Mouse (Mus musculus) E14TG2a.4 (cell line): ENCODE measurements at regions not wholly inside any gene's neighbourhood (a gene's known extent, or its start where the extent isn't known, plus 50 kb on each side); places are given as distances from the start of the nearest gene placed in this dataset.

ENCODE experiments used
- H3K27me3 ChIP-seq: 2 replicates; pipeline ENCODE4 v1.6.1; 2014; ENCODE audit warnings: low read length, control low read depth; ENCODE audit not compliant: insufficient read depth
- H3K36me3 ChIP-seq: 2 replicates; pipeline ENCODE4 v1.6.1; 2014; ENCODE audit warnings: low read length, control low read depth; ENCODE audit not compliant: insufficient read depth
- H3K4me1 ChIP-seq: replicated peaks from 2 replicates; pipeline ENCODE4 v1.6.1; 2014; ENCODE audit warnings: low read depth, low read length, control low read depth
- H3K4me3 ChIP-seq: replicated peaks from 2 replicates; pipeline ENCODE4 v1.5.1; 2014; ENCODE audit warnings: mild to moderate bottlenecking, low read length
- H3K9me3 ChIP-seq: 2 replicates; pipeline ENCODE4 v1.6.1; 2014; ENCODE audit warnings: low read length, control low read depth
- CTCF ChIP-seq: conservative IDR thresholded peaks from 2 replicates; pipeline ENCODE4 v1.5.1; 2014; ENCODE audit warnings: low read length
- NANOG ChIP-seq: IDR thresholded peaks from 2 replicates; pipeline ENCODE4 v1.6.1; 2014; ENCODE audit warnings: borderline replicate concordance, low read length, mixed read lengths
- POU5F1 ChIP-seq: IDR thresholded peaks from 2 replicates; pipeline ENCODE4 v1.6.1; 2014; ENCODE audit warnings: low read length, borderline replicate concordance

DNA sequence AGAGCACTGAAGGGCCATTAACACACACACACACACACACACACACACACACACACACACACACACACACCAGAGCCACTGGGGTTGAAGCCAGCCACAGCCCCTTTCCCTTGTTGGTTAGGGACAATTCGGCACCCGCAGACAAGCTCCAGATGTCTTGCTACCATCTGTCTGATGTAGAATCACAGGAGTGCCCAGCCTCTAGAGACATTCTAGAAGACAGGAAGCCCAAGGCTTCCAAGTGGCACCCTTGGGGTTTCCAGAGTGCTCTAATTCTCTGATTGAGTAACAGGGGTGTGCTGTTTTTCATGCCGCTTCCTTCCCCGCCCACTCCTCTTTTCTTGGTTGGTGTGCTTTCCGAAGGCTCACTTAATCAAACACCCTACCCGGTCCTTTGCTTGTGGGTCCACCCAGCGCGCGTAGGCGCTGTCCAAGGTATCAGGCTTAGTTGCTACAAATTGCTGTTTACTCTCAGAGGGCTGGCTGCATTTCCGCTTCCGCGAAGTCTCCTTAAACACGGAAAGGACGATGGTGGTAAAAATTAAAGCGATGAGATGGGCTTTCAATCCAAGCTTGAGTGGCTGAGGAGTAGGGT is 59.5 kb upstream of the Zbtb18 start:
- Histone ChIP-seq H3K27me3 (peaks cover 5% of the 10 kb centered on the region; the same call in 1 of the 2 replicates), H3K4me1 (no peaks in the 10 kb centered on the region; the same call in 1 of the 2 replicates), H3K36me3 (no peaks in the 10 kb centered on the region), H3K4me3 (no peak overlapping the region), H3K9me3 (no peaks in the 10 kb centered on the region)
- TF ChIP-seq POU5F1 (no peak), NANOG (no peak), CTCF (no peak)

DNA sequence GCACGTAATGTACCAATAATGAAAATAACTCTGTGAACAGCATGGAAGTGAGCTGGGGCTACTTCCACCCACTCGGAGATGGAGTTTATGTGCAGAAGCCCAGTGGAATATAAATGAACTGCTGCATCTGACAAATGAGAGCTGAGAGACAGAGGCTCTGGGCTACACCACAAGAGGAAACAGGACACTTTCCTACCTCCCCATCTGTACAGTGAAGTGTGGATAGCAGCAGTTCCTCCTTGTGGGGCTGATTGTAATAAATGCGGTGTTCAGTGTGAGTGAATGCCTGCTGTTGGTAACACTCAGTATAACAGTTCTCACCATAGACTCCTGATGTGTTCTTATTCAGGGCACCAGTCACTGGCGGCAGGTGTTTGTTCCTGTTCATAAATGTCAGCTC is 60.0 kb upstream of the Zbtb18 start:
- H3K4me1 ChIP-seq: no peaks in the 10 kb centered on the region; the same call in 1 of the 2 replicates
- no peaks in the 10 kb centered on the region for H3K9me3 ChIP-seq
- peaks cover 5% of the 10 kb centered on the region; the same call in 1 of the 2 replicates for H3K27me3 ChIP-seq
- H3K36me3 ChIP-seq: no peaks in the 10 kb centered on the region
- TF ChIP-seq POU5F1: no peak
- no peak for TF ChIP-seq NANOG
- no peak for TF ChIP-seq CTCF
- H3K4me3 ChIP-seq: no peak overlapping the region

DNA sequence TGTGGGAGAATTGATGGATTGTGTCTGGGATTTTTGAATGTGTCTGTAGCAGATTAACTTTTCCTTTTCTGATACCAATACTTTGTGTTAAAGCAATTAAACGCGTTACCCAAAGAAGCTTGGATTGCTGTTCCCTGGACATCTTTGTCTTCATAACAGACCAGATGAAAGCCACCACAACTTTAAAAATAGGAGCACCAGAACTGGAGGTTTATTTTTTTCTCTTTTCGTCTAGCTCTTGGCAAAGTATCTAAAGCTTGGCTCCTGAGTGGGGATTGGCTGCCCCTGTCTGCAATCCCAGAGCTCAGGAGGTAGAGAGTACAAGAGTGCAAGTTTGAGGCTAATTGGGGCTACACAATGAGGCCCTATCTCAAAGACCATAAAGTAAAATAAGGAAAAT is 64.0 kb upstream of the Zbtb18 start:
- no peaks in the 10 kb centered on the region for H3K9me3 ChIP-seq
- H3K4me1 ChIP-seq: no peaks in the 10 kb centered on the region; the same call in 1 of the 2 replicates
- peaks cover 5% of the 10 kb centered on the region; the same call in 1 of the 2 replicates for H3K27me3 ChIP-seq
- TF ChIP-seq NANOG: no peak
- TF ChIP-seq POU5F1: no peak
- TF ChIP-seq CTCF: no peak
- H3K36me3 ChIP-seq: no peaks in the 10 kb centered on the region
- H3K4me3 ChIP-seq: no peak overlapping the region

DNA sequence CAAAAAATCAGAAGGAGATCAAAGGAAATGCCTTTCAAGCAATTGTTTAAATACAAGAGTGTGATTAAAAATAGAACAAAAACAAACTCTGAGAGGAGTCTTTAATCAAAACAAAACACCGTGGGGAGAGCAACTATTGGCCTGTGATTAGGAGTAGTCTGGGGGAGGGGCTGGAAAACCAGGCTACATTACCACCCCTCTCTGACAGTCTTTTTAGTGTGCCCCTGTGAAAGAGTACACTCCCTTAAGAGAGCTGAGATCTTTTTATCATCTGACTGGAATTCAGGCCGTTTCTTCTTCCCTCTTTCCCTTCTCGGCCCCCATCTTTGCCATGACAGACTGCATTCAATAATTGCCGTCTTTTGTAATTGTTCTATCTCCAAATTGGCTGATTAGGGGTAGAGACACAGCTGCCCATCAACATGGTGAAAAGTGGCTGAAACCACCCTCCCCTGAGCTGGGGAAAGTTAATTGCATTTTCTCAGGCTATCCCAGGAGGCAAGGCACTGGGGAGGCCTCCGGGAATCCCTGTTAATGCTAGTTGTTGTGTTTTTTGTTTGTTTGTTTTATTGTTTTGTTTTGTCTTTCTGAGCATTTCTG is 68.8 kb upstream of the Zbtb18 start:
- no peaks in the 10 kb centered on the region for H3K4me1 ChIP-seq
- no peak overlapping the region for H3K4me3 ChIP-seq
- no peaks in the 10 kb centered on the region for H3K36me3 ChIP-seq
- H3K9me3 ChIP-seq: no peaks in the 10 kb centered on the region
- TF ChIP-seq NANOG: no peak
- no peak for TF ChIP-seq POU5F1
- TF ChIP-seq CTCF: no peak
- H3K27me3 ChIP-seq: no peaks in the 10 kb centered on the region

DNA sequence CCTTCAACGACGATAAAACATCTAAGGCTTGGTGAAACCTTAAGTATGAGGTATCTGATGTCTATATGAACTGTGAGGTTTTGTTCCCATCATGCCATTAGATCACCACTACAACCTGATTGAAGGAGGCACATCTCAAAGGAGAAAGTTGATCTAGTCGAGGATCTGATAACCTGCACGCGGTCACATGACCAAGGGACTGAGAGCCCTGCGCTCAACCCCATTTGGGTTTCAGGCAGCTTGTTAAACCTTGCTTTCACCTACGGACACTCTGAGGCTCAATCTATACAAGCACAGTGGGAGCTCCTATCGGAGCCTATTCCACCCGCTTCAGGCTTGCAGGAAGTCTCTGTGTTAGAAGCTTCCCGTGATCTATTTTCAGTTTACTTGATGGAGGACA is 70.1 kb upstream of the Zbtb18 start:
- TF ChIP-seq CTCF (no peak), NANOG (no peak), POU5F1 (no peak)
- Histone ChIP-seq H3K4me3 (no peak overlapping the region), H3K27me3 (no peaks in the 10 kb centered on the region), H3K36me3 (no peaks in the 10 kb centered on the region), H3K4me1 (no peaks in the 10 kb centered on the region), H3K9me3 (no peaks in the 10 kb centered on the region)

DNA sequence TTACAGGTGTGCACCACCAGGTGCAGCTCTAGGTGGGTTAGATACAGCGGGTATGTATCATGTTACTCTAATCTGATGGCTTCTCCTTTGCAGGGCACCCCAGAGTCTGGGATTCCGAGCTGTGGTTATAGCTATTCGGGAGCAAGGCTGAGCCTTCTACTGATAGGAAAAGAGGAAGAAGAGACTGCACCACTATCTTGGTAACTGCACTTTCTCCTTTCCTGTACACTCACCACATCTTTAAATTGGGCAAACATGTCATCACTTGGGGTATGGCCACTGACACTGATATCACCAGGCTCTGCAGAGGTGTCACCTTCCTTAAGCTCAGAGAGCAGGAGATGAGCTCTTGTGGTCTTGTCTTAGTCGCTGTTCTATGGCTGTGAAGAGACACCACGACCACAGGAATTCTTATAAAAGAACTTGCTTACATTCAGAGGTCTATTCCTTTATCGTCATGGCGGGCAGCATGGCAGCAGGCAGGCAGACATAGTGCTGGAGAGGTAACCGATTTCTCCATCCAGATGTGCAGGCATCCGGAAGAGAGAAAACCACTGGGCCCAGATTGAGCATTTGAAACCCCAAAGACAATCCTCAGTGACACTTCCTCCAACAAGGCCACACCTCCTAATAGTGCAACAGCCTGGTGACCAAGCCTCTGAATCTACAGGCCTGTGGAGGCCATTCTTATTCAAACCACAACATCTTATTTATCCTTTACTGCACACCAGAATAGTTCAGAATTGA is 74.1 kb upstream of the Zbtb18 start:
- no peak for TF ChIP-seq NANOG
- TF ChIP-seq POU5F1: no peak

DNA sequence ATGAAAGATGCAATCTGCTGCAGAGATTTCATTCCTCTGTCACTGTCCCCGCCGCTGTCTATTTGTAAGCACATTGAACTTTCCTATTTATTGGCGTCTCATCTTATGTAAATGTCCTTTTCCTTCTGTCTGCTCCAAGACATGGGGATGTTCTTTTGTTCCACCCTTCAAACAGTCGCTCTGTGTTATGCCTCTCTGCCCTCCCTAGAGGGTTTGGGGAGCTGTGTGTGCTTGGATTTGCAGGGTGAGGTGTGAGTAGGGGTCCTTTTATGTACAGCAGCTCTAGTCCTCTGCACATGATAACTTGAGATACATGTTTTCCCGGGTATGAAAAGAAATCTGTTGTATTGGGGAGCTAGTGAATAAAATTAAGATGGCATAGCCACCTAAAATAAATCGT is 75.2 kb upstream of the Zbtb18 start:
- Histone ChIP-seq H3K4me1 (no peaks in the 10 kb centered on the region), H3K36me3 (no peaks in the 10 kb centered on the region), H3K9me3 (no peaks in the 10 kb centered on the region), H3K27me3 (no peaks in the 10 kb centered on the region), H3K4me3 (no peak overlapping the region)
- TF ChIP-seq NANOG: no peak
- TF ChIP-seq CTCF: no peak

More for the DNA sequence above, 74.1 kb upstream of the Zbtb18 start:
- Histone ChIP-seq H3K4me1 (no peaks in the 10 kb centered on the region), H3K36me3 (no peaks in the 10 kb centered on the region), H3K4me3 (no peak overlapping the region), H3K9me3 (no peaks in the 10 kb centered on the region), H3K27me3 (no peaks in the 10 kb centered on the region)

DNA sequence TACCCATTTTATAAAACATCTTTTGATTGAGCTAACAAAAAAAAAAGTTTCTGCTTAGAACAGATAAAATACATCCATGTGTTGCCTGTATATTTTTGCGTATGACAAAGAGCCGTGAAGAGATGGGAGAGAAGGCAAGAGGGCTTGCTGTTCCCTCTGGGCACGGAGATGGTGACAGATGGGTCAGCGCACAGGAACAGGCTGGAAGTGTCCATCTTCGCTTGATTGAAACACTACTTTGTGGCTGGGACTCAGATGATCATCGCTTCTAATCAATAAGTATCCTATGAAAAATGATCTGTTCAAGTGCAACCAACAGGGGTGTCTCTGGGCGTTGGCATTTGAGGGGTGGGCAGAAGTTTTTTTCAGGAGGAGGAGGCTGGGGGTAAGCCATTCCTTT is 75.7 kb upstream of the Zbtb18 start:
- Histone ChIP-seq H3K27me3 (no peaks in the 10 kb centered on the region), H3K4me1 (no peaks in the 10 kb centered on the region), H3K9me3 (no peaks in the 10 kb centered on the region), H3K4me3 (no peak overlapping the region), H3K36me3 (no peaks in the 10 kb centered on the region)
- TF ChIP-seq POU5F1: no peak
- no peak for TF ChIP-seq NANOG
- TF ChIP-seq CTCF: no peak
